Mouse (Mus musculus) gastrocnemius, postnatal 36 days (tissue): ENCODE measurements around the gene Polr2c. TPM values are rescaled to one million over a fixed set of nuclear protein-coding genes. Genes with fewer than 3 reads are reported as not detected.
A peak's percentile ranks its signal among the peaks of the same experiment; 100 is the strongest.

ENCODE experiments used
- DNase-seq, 2 experiments: peaks; one replicate each; pipeline ENCODE4 v3.0.0; 2022
- intact Hi-C: fragments of 180-260 bp; cut with DNase I; formaldehyde crosslinking; loops from one replicate; pipeline ENCODE4 v1.15.1; 2025
- total RNA-seq, 2 experiments: library from RNA; stranded (reverse); gene quantifications; 2 replicates each; pipeline ENCODE4 v1.2.3; 2021

The Polr2c gene
- total RNA-seq, 2 experiments from 2014 or later = 34.3 to 44.5 TPM

DNA sequence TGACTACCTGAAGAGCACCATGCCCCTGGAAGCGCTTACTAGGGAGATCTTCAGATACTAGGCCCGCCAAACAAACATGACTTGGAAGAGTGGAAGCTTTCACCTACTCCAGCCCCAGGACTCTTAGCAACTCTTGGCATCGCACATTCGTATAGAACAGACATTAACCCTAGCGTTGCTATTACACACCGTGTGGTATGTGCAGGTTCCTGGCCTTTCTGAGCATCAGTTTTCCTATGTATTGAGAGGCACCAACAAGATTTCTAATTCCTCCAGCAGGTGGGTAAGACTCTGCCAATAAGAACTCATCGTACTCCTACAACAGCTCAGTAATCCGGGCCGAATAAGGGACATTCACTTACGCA lies 59.7 kb downstream of the Polr2c start:
- no peak for DNase-seq
- intact Hi-C loops = no loop called here

DNA sequence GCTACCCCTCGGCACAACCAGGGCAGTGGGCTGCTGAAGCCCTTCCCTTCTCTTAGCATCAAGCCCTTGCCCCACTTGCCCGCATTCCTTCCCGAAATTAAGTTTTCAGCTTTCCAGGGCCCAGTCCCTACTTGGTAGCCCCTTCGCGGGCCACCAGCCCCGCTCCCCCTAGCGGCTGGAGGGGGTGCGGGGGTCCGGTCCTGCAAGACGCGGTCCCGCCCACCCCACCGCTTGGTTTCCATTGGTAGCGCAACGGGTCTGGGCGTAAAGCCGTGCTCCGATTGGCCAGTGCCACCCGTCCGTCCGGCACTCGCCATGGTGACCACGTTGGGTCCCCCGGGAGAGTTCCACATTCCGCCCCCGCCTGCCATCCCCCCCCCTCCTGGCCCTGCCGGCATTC lies 60.1 kb downstream of the Polr2c start:
- peak; percentile 90 to 97 for DNase-seq
- intact Hi-C loops = no loop called here

DNA sequence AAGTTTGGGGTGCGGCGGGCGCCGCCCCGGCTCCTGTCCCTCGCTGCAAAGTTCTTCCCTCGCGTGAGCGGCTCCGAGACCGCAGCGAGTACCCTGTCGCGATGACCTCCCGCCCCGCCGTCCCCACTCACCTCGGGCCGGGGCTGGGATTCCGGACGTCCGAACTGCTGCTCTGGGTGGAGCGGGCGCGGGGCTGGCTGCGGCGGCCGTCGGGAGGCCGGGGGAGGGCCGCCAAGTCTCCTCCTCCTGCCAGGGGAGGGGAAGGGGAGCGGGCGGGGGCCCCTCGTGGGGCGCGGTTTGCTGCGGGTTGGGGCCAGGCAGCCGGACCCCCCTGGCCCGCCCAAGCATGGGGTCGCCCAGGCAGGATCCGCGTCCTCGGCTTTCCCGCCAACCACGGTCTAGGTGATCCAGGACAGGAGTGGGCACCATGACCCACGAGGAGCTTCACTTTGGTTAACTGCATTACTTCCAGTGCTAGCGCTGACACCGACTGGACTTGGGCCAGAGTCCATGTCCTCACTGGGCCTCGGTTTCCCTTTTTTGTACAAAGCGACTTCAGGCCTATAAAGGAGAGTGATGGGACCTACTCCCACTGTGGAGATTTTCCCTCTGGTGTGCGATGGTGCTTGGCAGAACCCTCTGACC lies 60.7 kb downstream of the Polr2c start, which contains the start of gene Ccdc102a:
TSS of gene Ccdc102a (minus strand) at position 248 of the 645 bp plus-strand sequence.
- intact Hi-C loops = no loop called here
- peak; percentile 63 to 66 for DNase-seq

DNA sequence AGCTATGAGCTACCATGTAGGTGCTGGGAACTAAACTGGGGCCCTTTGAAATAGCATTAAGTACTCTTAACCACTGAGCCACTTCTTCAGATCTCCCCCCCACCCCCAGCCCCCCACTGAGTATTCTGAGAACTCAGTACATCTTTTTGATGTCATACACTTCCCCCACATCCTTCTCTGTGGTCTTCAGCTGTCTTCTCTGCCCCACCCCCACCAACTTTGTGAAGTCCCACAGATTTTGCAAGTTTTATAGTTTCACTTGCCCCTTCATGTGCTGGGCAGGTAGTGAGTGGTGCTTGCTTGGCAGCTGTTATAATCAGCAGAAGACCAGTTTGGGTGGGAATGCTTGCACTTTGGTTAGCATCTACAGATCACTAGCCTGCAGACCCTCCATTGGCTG lies 62.0 kb downstream of the Polr2c start:
- DNase-seq = no peak
- intact Hi-C loops = no loop called here

DNA sequence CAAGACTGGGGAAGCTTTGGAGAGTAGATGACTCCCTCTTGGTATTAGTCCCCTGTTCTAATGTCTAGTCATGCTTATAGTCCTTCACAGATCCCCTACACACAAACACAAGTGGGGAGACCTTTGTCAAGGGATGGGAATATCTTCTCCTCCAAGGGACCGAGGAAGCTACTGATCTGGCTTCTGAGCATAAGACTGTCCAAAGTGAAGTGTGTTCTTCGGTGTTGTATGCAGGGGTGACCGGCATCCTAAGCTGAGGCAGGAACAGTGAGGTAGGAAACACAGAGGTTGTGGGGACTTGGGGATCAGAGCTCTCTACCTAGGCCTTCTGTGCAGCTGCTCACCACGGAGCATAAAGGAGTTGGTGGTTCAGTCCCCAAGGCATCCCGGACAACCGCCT lies 64.9 kb downstream of the Polr2c start:
- DNase-seq = no peak
- intact Hi-C loops = no loop called here

DNA sequence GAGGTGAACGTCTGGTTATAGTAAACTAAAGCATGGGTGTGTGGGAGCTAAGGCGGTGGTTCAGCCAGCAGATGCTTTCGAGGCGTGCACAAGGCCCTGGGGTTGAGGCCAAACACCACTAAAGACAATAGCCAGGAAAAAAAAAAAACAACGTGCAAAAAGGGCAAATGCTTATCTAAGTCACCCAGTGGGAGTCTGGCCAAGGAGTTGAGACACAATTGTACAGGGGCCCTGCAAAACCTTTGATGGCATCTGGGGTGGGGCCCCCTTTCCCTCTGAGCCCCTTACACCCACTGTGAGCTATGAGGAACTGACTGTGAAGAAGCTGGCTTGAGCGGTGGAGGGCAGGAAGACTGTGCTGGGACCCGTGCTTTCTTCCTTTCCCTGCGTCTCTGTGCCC lies 65.4 kb downstream of the Polr2c start:
- intact Hi-C loops = no loop called here
- no peak for DNase-seq

Other genes starting within 250 kb of the Polr2c start
- gene Arl2bp, start 190.8 kb upstream of the Polr2c start, total RNA-seq = 10 to 100 TPM; 53.8 to 67.4 TPM
- 1 to 10 TPM in 1 of 2 experiments, under 1 TPM in 1; 0.51 to 3.4 TPM for gene Pllp, start 161.2 kb upstream of the Polr2c start, total RNA-seq
- gene Ccl22, start 111.9 kb upstream of the Polr2c start, total RNA-seq = not detected
- 1 to 10 TPM in 1 of 2 experiments, under 1 TPM in 1; 0.52 to 1.6 TPM for gene Cx3cl1, start 85.4 kb upstream of the Polr2c start, total RNA-seq
- not detected for gene Ccl17, start 47.0 kb upstream of the Polr2c start, total RNA-seq
- gene Coq9, start 19.1 kb upstream of the Polr2c start, total RNA-seq = 100 to 1,000 TPM; 411 to 443 TPM
- gene Ciapin1, start 19.1 kb upstream of the Polr2c start, total RNA-seq = 10 to 100 TPM; 31.9 to 34.4 TPM
- gene Dok4, start 18.9 kb downstream of the Polr2c start, total RNA-seq = 1 to 10 TPM; 2.6 to 4.9 TPM
- gene Ccdc102a, start 60.6 kb downstream of the Polr2c start, total RNA-seq = 1 to 10 TPM; 3.3 to 3.8 TPM
- not detected for gene Adgrg5, start 66.2 kb downstream of the Polr2c start, total RNA-seq
- 10 to 100 TPM; 20.9 to 25.5 TPM for gene Adgrg1, start 117.3 kb downstream of the Polr2c start, total RNA-seq
- under 1 TPM; 0.20 to 0.52 TPM for gene Adgrg3, start 160.2 kb downstream of the Polr2c start, total RNA-seq
- gene Drc7, start 197.7 kb downstream of the Polr2c start, total RNA-seq = not detected
- 1 to 10 TPM; 6.1 to 8.2 TPM for gene Katnb1, start 223.7 kb downstream of the Polr2c start, total RNA-seq